Mouse (Mus musculus) layer of hippocampus, adult 18-20 months (tissue): ENCODE results near the gene Gpr142. TPM values are rescaled to one million over a fixed set of nuclear protein-coding genes. Genes with fewer than 3 reads are reported as not detected.
A peak's percentile ranks its signal among the peaks of the same experiment; 100 is the strongest.

Source experiments
- DNase-seq, 2 experiments: peaks; one replicate each; pipeline ENCODE4 v3.0.0; 2022; ENCODE audit warnings: low spot score in 2 of 2
- long read RNA-seq: library from polyadenylated mRNA; stranded (forward); transcript quantifications from one replicate; pipeline ENCODE4 v2.0.0, GENCODE M21; 2021
- total RNA-seq, 2 experiments: library from RNA; stranded (reverse); gene quantifications; 2 replicates each; pipeline ENCODE4 v1.2.3; 2021

Gpr142 gene
- not detected for total RNA-seq
- long read RNA-seq, result 0 reads

DNA sequence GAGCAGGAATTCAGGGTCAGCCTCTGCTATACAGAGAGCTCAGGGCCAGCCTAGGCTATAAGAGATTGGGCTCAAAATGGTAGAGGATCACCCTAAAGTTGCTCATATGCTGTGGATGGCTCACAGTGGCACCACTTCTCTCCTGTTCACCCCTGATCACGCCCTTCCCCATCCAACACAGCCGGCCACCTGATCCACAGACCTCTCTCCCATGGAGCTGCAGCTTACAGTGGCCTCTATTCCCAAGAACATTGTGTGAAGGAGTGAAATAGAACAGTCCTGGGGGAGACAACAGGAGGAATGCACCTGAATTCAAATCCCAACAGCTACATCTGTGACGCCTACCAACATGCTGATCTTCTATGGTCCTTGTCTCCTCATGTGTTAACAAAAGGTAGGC is at the start of gene Gpr142:
Gene Gpr142, plus strand, starts transcription at position 301 of the 400 bp plus-strand sequence.
- no peak for DNase-seq

DNA sequence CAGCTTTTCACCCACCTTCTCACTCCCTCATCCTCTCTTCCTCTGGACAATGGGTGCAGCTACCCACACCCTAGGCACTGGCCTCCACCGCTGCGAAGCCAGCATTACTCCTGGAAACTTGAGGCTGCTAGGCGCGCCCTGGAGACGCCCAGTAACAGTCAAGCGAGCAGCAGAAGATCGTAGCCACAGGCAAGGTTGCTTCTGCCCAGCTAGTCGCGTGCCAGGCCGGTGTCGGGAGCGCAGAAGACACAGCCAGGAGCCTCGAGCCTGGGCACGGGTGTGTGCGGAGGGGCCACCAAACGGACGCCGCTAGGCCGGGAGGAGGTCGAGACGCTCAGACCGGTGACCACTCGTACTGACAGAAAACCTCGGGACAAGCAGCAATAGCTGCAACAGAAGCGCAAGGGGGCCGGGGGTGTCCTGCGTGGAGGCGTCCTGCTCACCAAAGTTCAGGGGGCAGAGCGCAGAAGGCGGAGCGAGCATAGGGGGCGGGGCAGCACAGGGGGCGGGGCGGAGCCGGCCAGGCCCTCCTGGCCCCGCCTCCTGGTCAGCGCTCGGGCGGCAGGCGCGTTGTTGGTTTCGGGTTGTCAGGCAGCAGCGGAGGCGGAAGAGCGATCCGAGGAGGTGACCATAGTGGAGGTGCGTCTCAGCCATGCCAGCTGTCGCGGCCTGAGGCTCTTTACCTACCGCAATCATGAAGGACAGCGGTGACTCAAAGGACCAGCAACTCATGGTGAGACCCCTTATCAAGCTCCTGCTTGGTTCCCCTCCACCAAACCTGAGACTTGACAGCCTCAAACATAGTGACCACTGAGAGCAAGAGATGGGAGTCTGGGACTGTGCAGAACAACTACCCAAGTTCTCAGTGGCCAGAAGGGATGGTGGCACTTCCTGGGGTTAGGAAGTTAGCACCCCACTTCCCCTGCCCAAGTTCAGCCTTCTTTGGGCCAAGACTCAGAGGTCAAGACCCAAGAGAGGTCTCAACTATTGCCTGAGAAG is 33.6 kb upstream of the Gpr142 start, which contains the start of gene Kif19a:
Gene Kif19a, plus strand, starts transcription at position 569 of the 999 bp plus-strand sequence.
- DNase-seq, result no peak

DNA sequence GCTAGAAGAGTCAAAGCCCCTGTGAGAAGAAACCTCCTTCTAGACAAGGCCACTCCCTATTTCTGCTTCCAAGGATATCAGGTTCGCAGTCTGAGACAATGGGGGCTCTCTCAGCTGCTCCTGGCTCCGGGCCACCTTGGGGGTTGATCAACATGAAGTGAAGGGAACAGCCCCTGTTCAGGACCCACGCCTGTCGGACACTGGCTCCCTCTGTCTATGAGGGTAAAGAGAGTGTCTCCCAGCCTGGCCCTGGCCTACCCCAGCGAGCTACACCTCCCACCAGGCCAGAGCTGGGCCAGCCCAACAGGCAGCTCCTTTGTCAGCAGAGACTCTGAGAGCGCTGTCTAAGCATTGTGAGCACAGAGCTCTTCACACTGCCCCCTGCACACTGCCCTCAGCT is 28.8 kb upstream of the Gpr142 start:
- no peak for DNase-seq

DNA sequence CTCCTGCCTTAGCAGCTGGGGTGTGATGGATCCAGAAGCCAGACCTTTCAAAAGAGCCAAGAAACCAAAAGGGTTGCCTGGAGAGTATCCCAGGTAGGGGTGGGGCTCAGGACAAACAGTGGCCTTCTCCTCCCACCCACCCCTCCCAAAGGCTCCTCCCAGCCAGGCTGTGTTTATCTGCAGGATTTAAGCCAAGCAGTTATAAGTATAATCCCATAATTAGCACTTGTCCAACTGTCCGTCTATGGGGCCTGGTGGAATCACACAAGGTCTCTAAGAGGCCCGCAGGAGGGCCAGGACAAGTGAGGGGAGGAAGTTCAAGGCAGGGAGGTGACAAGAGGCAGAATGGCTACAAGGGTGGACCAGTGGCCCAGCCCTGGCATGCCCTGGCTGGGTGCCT is 26.8 kb upstream of the Gpr142 start:
- DNase-seq, result no peak

DNA sequence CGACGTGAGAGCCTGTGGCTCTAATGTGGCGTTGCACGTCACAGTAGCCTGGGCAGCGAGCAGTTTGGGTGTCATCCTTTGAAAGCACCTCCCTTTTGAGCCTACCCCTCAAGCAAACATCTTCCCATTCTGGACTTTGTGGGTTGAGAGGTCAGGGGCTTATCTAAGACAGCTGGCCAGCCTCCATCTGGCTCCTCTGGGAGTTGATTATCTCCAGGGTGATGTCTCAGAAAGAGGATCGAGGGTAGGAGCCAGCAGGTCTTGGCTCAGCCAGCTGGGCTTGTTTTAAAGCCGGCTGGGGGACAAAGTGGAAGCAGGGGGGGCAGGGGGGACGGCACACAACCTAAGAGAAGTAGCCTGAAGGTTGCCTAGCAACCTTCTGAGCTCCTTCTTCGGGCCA is 18.6 kb upstream of the Gpr142 start:
- no peak for DNase-seq

DNA sequence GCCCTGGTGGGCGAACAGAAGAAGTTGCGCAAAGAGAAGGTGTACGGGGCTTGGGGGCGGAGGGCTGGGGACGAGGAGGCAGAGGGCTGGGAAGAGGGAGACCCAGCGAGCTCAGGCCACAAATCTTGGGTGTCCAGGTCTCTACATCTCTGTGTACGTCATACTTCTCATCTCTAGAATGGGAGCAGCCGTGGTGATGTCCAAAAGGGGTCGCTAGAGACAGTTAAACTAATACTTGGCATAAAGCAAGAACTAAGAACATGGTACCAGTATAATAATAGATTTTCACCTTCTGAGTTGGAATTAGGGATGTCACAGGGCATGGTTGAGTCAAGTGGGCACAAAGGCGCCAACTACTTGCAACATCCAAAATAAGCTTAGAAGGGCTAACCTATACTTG is 12.8 kb upstream of the Gpr142 start:
- DNase-seq, result no peak

DNA sequence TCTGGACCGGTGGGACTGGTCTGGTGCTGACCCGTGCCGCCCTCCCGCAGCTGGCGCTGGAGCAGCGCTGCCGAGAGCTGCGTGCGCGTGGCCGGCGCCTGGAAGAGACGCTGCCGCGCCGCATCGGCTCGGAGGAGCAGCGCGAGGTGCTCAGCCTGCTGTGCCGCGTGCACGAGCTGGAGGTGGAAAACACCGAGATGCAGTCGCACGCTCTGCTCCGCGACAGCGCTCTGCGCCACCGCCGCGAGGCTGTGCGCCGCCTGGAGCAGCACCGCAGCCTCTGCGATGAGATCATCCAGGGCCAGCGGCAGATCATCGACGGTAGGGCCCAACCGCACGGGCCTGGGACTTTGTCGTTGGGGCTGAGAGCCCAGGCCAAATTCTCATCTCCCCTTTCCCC is 12.4 kb upstream of the Gpr142 start:
- no peak for DNase-seq

DNA sequence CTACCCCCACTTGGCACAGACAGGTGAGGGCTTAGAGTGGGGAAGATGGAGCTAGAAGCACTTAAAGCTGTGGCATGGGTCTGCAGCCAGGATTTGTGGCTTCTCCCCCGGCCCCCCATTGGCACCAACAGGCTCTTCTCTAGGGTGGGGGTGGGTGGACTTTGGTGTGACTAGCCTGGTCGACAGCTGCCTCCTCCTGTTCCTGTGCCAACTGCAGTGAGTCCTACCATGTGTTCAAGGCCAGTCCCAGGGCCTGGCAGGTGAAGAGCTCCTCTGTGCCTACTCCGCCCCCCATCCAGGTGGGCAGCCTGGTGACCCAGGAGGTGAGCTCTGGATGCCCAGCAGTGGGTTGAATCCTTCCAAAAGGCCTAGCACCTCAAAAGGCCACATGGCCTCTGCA is 11.1 kb upstream of the Gpr142 start:
- no peak for DNase-seq

DNA sequence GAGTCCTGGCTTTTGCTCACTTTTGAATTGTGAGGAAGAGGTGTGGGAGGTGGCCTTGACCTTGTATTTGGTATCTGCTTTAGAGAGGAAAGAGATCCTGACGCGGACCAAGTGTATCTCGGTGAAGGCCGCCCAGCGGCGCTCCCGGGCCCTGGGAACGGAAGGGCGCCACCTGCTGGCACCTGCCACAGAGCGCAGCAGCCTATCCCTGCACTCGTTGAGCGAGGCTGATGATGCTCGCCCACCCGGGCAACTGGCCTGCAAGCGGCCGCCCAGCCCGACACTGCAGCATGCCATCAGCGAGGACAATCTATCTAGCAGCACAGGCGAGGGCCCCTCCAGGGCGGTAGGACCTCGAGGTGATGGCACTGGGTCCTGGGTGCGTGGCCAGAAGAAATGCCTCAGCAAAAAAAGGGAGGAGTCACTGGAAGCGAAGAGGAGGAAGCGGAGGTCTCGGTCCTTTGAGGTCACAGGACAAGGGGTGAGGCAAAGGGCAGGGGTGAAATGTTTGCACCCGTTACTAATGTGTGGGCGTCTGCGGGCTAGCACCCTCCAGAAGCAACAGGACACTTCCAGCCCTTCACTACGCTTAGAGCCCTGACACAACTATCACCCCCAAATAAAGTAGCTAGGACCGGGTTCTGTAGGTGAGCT is 9.5 kb upstream of the Gpr142 start:
- DNase-seq, result peak; percentile 62 to 86

DNA sequence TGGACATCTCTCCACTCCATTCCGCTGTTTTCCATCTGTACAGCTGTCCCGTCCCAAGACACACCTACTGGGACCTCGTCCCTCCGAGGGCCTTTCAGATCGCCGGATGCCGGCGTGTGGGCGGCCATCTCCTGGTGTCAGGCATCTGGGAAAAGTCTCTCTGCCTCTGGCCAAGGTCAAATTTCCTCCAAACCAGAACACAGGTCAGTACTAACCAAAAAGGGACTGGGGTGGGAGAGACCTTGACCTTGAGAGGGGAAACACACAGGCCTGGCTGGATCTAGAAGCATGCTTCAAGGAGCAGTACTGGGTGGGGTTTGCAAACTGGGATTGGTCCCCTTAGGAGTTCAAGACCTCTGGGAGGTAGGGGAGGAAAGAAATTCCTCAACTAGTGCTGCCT is 9.0 kb upstream of the Gpr142 start:
- DNase-seq, result no peak

DNA sequence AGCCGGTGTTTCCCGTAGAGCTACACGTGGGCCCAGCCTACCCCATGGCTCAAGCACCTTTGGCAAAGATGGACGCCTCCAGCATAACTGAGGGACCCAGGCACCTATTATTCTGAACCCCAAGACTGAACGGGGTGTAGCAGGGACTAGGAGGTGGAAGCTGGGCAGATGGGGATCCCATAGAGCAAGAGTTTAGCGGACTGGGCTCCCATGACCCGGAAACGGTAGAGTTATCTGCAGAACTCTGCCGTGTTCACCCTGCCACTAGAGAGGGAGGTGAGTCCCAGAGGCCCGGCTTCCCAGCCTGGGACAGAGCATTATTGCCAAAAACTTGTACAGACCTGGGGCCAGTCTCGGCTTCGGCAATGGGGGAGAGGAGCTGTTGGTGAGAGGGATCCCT is 8.6 kb upstream of the Gpr142 start:
- DNase-seq, result no peak

DNA sequence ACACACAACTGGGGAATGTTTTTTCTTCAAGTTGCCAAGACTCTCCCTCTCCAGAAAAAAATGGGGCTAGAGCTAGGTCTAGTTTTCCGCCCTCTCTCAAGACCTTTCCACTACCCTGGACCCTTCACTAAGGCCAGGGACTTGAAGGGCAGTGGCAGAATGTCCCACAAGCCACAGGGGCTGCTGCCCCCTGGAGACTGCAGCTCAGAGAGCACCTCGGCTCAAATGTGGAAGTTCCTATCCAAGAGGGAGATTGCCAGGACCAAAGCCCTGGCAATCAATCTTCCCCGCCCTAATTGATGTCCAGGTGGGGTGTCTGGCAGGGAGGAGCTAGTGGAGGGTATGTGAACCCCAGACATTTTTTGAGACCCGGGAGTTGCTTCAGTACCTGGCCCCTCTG is 7.9 kb upstream of the Gpr142 start:
- DNase-seq, result no peak

DNA sequence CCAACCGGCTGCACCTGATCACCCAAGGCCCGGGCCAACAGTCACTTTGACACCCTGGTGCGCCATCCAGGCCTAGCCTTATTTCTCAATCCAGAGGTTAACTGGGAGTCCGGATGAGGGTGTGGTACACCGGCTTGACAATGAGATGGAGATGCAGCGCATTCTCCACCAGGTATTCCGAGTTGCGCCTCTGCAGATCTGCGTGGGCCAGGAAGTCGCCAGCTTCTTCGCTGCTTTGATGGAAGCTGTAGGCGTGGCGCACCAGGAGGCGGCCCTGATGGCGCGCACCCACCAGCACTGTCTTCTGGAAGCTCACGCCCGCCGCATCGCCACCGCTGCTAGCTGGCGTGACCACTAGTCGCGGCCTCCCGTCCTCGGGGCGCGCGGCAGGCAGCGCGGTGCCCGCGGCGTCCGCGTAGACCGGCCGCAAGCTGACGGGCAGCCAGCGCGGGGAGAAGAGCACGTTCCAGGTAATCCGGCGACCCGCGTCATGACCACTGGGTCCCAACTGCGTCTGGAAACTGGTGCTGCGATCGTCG is 7.3 kb upstream of the Gpr142 start:
- peak in 1 of 2 experiments; percentile 29 for DNase-seq

DNA sequence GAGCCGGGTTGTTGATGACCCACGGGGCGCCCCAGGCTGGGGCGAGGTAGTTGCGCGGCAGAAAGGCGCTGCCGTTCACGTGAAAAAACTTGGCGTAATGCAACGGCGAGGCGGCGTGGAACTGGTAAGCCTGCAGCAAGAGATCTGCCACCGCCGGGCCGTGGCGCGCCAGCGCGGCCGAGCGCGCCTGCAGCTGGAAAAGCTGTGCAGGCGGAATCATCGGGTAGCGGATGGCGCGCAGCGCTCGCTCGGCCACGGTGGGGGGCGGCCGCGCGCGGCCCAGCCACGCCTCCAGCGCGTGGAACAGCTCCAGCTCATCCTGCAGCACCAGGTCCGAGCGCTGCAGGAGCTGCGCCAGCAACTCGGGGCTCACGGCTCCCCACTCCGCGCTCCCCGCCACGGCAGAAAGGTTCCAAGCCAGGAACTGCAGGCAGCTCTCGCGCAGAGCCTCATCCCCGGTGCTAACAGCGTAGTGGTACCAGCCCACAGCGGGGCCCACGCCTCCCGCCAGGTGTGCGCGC is 6.8 kb upstream of the Gpr142 start:
- peak in 1 of 2 experiments; percentile 52 for DNase-seq

DNA sequence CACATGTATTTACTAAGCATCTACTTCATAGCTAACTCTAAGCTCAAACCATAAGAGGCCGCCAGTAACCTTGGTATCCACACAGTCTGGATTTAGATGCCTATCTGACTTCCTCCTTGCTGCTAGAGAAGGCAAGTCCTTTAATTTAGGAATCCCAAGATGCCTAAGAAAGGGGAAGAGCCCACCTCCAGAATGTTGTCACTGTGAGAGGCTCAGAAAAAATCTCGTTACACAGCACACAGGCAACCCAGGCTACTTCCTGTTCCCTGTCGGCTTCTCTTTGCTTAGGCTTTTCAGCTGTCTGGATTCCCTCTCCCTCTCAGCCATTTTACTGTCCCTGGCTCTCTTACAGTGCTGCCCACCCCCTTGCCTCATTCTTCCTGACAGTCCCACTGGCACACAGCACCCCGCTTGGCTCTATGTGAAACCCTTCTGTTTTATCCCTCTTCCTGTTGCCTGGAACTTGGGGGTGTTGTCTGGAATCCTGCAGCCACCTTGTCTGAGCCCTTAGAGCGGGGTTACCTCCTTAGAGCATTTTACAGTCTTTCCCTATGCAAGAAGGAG is 5.7 kb upstream of the Gpr142 start:
- DNase-seq, result peak in 1 of 2 experiments; percentile 34

DNA sequence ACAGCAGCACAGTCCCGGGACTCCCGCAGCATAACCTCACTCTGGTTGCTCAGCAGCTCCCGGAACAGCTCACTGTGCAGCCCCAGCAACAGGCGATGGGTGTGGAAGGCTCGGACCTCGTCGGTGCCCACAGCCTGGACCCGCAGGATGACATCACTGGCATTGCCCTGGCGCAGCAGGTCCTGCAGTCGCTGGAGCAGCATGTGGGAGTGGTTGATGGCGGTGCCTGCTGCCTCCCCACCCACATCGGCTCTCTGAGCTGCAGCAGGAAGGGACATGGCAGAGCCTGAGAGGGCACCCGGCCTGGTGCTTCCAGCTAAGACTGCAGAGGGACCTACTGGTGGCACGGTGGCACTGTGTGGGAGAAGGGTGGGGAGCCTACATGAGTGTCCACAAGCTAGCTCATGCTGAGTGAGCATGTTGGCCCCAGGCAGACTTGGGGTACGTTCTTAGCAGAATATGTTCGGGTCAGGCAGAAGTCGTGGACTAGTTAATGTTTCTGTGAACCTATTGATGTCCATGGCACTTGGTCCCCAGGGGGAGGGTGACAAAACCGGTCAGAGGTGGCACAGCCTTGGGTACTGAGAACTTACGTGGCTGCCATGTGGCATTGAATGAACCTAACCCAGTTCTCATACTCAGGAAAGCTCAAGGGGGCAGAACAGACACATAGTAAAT is 4.7 kb upstream of the Gpr142 start:
- DNase-seq, result no peak

DNA sequence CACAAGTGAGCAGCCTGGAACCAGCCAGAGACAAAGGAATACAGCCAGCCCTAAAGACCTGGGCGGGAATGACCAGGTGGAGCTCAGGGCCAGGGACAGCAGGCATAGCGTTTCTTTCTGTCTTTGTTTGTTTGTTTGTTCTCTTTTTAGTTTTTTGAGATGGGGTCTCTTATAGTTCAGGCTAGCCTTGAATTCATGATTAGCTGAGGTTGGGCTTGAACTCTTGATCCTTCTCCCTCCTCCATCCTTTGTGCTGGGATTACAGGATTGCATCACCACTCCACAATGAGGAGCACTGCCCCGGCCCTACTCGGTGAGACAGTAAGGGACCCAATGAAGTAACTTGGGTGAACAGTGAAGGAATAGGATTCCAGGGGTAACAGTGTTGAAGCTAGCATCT is 4.0 kb upstream of the Gpr142 start:
- DNase-seq, result no peak

DNA sequence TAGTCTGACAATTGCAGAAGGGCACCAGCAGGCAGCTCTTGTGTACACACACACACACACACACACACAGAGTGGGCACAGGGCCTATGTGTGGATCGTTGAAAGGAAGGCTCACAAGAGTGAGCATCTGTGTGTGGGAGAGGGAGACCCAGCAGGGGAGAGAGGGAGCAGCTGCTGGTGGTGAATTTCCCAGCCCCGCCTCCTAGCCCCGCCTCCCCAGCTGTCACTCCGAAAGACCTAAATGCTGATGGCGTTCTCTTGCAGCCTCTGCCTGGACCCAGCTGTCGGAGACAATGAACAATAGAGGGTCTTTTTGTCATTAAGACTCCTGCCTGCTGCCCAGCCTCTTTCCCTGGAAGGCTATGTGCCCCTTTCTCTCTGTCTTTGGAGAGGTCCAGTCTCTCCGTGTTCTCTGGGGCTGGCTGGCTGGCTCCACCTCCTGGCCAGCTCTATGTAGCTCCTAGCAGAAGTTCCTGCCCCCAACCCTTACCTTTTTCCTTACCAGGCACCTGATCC is 3.4 kb upstream of the Gpr142 start:
- peak; percentile 94 to 98 for DNase-seq

DNA sequence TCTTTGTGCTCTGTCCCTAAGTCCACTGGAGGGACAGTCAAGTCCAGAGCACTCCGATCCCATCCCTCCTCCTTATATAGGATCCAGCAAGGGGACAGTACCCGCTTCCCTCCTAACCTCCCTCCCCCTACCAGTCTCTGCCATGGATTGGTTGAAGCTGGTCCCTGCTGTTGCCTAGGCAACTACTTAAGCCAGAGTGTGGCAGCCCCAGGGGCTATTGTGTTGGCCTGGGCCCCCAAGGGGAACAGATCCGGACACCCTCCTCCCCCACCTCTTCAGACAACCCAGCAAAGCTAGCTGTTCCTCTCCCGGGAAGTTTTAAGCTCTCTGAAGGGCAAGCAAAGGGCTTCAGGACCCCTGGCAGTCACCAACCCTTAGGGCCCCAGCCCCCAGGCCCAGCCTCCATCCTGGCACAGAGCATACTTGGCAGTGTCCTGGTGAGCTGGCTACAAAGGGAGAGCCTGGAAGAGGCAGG is 2.8 kb upstream of the Gpr142 start, which contains the start of gene Btbd17:
Gene Btbd17, minus strand, starts transcription at position 98 of the 475 bp plus-strand sequence.
- DNase-seq, result peak; percentile 47

DNA sequence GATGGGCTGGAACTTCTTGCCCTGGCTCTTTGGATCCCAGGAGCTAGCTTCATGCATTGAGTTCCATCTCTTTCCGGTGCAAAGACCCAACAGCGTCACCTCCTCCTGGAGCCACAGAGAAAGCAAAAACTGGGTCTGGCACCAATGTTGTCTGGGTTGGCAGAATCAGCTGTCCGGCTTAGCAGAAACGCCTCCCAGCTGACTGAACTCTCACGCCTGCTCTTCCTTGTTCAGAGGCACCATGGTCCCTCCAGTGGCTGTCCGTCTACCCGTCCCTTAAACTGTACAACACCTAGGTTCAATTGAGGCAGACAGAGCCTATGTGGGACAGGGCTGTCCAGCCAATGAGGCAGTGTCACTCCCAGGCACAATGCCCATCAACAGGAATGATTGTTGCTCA is 1.5 kb upstream of the Gpr142 start:
- DNase-seq, result no peak
